Mouse (Mus musculus): ENCODE results near the gene Gm9508. TPM values are rescaled to one million over a fixed set of nuclear protein-coding genes. Genes with fewer than 3 reads are reported as not detected.

The Gm9508 gene
- polyA plus RNA-seq, 1 experiment from 2014 or later = not detected

DNA sequence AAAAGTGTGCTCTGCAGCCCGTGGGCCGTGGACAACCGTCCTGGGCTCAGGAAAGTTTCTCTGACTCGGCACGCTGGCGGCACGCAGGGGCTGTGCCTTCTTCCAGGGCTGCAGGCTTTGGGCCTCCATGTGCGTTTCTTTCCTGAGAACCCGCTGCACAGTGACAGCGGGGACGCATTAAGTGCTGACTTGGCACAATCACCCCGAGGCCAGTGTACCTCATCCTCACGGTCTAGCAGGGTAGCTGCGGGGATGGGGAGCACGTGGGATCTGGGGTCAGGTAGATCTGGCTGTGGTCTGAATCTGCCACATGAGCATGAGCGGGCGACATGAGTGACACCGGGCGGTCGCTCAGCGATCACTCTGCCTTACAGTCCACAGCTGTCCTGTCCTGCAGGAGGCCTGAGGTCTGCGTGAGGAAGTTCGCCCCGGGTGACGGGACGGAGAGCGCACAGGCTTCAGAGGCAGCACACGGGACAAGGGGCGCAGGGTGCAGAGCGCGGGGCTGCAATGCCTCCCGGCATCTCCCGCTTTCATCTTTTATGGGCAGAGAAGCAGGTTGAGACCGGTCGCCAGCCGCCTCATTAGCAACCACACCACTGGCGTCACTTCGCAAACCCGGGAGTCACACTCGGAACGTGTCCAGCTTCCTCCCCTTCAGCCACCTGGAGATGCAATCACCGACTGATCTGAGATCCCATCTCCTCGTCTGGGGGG is 32.9 kb downstream of the Gm9508 start:
- WGBS = 38% methylated on average over 43 of the region's 43 CpGs
- Histone ChIP-seq H3K9ac (no peak overlapping the region), H3K4me1 (replicated peaks) (no peaks in the 10 kb centered on the region), H3K9me3 (no peaks in the 10 kb centered on the region), H3K4me2 (replicated peaks) (0 out of 2 replicates have a peak overlapping the region, but pooled peaks have one; percentile 4), H3K27me3 (replicated peaks) (peaks cover 8% of the 10 kb centered on the region; the same call in 1 of the 2 replicates), H3K27ac (no peak overlapping the region), H3K4me3 (replicated peaks) (no peak overlapping the region), H3K36me3 (no peaks in the 10 kb centered on the region)
- no peak for ATAC-seq

DNA sequence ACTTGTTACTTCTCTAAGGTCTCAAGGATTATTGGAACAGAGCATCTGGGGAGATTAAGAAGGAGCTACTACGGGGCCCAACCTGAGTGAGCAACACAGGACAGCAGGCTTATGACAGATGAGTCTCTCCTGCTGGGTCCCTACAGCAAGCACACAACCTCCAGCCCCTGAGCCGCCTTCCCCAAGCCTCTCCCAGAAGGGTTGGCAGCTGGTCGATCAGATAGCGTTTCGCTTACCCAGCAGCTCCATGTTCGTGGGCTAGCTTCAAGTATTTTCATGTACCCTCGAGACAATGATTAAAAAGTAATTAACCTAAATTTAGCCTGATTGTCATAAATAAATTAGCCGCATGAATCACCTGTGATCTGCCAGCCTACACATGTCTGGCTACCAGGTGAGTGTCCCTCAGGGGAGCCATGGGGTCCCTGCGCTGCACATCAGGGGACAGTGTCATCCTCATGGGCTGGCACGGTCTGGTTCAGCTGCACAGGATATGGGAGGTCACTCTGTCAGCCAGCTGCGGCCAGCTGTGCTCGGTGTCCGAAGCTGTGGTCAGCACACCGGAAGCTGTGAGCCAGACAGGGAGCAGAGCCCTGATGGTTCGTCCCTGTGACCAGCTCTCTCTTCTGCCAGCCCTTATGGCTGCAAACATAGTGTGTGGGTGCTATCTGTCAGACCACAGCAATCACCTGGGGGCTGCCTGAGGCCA is 38.6 kb downstream of the Gm9508 start:
- Histone ChIP-seq H3K27ac (no peak overlapping the region), H3K36me3 (no peaks in the 10 kb centered on the region), H3K9ac (no peak overlapping the region), H3K27me3 (replicated peaks) (no peaks in the 10 kb centered on the region), H3K4me3 (replicated peaks) (no peak overlapping the region), H3K4me1 (replicated peaks) (no peaks in the 10 kb centered on the region), H3K4me2 (replicated peaks) (no peak overlapping the region), H3K9me3 (no peaks in the 10 kb centered on the region)
- ATAC-seq = no peak
- 51% methylated on average over 15 of the region's 15 CpGs for WGBS

DNA sequence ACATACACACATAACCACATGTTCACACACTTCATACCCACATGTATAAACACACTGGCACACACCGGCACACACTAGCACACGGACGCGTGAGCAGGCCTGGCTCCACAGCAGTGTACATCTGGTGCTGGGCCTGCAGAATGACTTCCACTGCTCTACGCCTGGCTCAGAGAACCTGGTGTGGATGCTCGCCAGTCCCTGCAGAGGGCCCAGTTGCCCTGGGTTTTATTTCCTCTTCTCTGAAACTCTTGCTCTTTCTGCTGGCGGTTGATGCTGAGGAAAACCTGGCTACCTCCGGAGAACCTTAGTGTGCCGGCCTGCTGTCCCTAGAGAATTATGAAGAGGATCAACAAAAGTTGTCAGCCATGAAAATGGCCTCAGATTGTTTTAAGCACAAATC is 45.0 kb downstream of the Gm9508 start:
- Histone ChIP-seq H3K27me3 (replicated peaks) (no peaks in the 10 kb centered on the region), H3K36me3 (no peaks in the 10 kb centered on the region), H3K9me3 (no peaks in the 10 kb centered on the region), H3K4me2 (replicated peaks) (no peak overlapping the region), H3K9ac (no peak overlapping the region), H3K4me3 (replicated peaks) (no peak overlapping the region), H3K27ac (no peak overlapping the region), H3K4me1 (replicated peaks) (no peaks in the 10 kb centered on the region)
- no peak for ATAC-seq
- WGBS = 86% methylated on average over 9 of the region's 9 CpGs

DNA sequence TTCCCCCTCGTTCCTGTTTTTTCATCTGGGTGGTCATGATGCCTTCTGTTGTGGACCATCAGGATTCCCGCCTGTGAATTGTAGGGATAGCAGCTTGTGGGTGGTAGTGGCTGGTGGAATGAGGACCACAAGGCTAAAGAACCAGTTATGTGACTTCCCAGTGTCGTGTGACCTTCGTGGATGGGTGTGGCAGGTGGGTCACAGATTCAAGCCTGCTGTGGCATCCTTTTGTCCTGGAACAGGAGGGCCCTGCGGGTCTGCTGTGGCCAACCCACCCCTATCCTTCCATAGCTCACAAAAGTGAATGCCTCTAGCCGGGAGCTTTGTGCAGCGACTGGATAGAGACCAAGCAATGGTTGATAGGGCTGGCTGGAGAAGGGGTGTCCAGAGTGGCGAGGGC is 49.1 kb downstream of the Gm9508 start:
- H3K4me1 ChIP-seq (replicated peaks) = no peaks in the 10 kb centered on the region
- H3K4me2 ChIP-seq (replicated peaks) = no peak overlapping the region
- H3K9me3 ChIP-seq = no peaks in the 10 kb centered on the region
- WGBS = 83% methylated on average over 8 of the region's 8 CpGs
- H3K4me3 ChIP-seq (replicated peaks) = no peak overlapping the region
- ATAC-seq = no peak
- H3K27ac ChIP-seq = no peak overlapping the region
- H3K27me3 ChIP-seq (replicated peaks) = no peaks in the 10 kb centered on the region
- no peak overlapping the region for H3K9ac ChIP-seq
- peaks cover 29% of the 10 kb centered on the region; the same call in 1 of the 2 replicates for H3K36me3 ChIP-seq

DNA sequence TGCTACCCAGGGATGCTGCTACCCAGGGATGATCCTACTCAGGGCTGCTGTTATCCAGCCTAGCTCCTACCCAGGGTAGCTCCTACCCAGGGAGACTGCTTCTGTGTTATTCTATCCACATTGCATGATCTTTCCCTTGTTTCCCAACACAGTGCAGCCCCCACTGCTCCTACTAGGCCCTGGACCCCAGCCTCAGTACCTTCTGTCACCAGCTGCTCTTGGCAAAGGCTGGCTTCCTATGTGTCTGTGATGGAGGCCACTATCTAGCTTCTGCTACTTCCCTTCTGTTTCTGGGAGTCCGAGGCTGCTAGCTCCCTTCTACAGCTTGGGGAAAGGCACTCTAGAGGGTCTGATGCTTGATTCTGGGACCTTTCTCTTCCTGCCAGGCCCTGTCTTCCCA is 49.6 kb downstream of the Gm9508 start:
- H3K27me3 ChIP-seq (replicated peaks) = no peaks in the 10 kb centered on the region
- H3K4me1 ChIP-seq (replicated peaks) = no peaks in the 10 kb centered on the region
- H3K27ac ChIP-seq = no peak overlapping the region
- WGBS = 54% methylated on average over 1 of the region's 1 CpGs
- no peak overlapping the region for H3K9ac ChIP-seq
- no peak overlapping the region for H3K4me3 ChIP-seq (replicated peaks)
- no peak overlapping the region for H3K4me2 ChIP-seq (replicated peaks)
- no peaks in the 10 kb centered on the region for H3K9me3 ChIP-seq
- ATAC-seq = no peak
- H3K36me3 ChIP-seq = peaks cover 29% of the 10 kb centered on the region; the same call in 1 of the 2 replicates

Other genes with a start within 250 kb of the Gm9508 start
- gene Fam207a, start 181.4 kb downstream of the Gm9508 start, polyA plus RNA-seq (2015; fragmentation: Nextera tagmentation; extraction: Ambion mirVana) = 39.1 and 40.3 TPM in 2 replicates
- 3.2 and 3.7 TPM in 2 replicates for gene Itgb2, start 167.0 kb downstream of the Gm9508 start, polyA plus RNA-seq (2015; fragmentation: Nextera tagmentation; extraction: Ambion mirVana)
- gene Pttg1ip, start 115.5 kb downstream of the Gm9508 start, polyA plus RNA-seq (2015; fragmentation: Nextera tagmentation; extraction: Ambion mirVana) = 146 and 156 TPM in 2 replicates
- gene Sumo3, start 91.1 kb downstream of the Gm9508 start, polyA plus RNA-seq (2015; fragmentation: Nextera tagmentation; extraction: Ambion mirVana) = 338 and 345 TPM in 2 replicates
- gene Gm49325, start 91.0 kb downstream of the Gm9508 start, polyA plus RNA-seq (2015; fragmentation: Nextera tagmentation; extraction: Ambion mirVana) = 4.1 and 5.4 TPM in 2 replicates
- 65.0 and 70.3 TPM in 2 replicates for gene Ube2g2, start 75.0 kb downstream of the Gm9508 start, polyA plus RNA-seq (2015; fragmentation: Nextera tagmentation; extraction: Ambion mirVana)
- 0.47 and 0.53 TPM in 2 replicates for gene Tspear, start 10.7 kb downstream of the Gm9508 start, polyA plus RNA-seq (2015; fragmentation: Nextera tagmentation; extraction: Ambion mirVana)
- not detected in 2 replicates for gene Gm19402, start 6.5 kb downstream of the Gm9508 start, polyA plus RNA-seq (2015; fragmentation: Nextera tagmentation; extraction: Ambion mirVana)
- not detected in 2 replicates for gene Gm10272, start 9.4 kb upstream of the Gm9508 start, polyA plus RNA-seq (2015; fragmentation: Nextera tagmentation; extraction: Ambion mirVana)
- not detected in 2 replicates for gene Gm10024, start 14.2 kb upstream of the Gm9508 start, polyA plus RNA-seq (2015; fragmentation: Nextera tagmentation; extraction: Ambion mirVana)
- gene Gm10142, start 18.6 kb upstream of the Gm9508 start, polyA plus RNA-seq (2015; fragmentation: Nextera tagmentation; extraction: Ambion mirVana) = not detected in 2 replicates
- not detected in 2 replicates for gene Krtap12-1, start 23.4 kb upstream of the Gm9508 start, polyA plus RNA-seq (2015; fragmentation: Nextera tagmentation; extraction: Ambion mirVana)
- gene Gm10100, start 29.3 kb upstream of the Gm9508 start, polyA plus RNA-seq (2015; fragmentation: Nextera tagmentation; extraction: Ambion mirVana) = not detected in 2 replicates
- gene Gm18596, start 45.4 kb upstream of the Gm9508 start, polyA plus RNA-seq (2015; fragmentation: Nextera tagmentation; extraction: Ambion mirVana) = not detected in 2 replicates
- not detected in 2 replicates for gene Gm9736, start 54.1 kb upstream of the Gm9508 start, polyA plus RNA-seq (2015; fragmentation: Nextera tagmentation; extraction: Ambion mirVana)
- not detected in 2 replicates for gene Gm3233, start 62.4 kb upstream of the Gm9508 start, polyA plus RNA-seq (2015; fragmentation: Nextera tagmentation; extraction: Ambion mirVana)
- not detected in 2 replicates for gene Gm3238, start 74.1 kb upstream of the Gm9508 start, polyA plus RNA-seq (2015; fragmentation: Nextera tagmentation; extraction: Ambion mirVana)
- gene Gm7138, start 79.7 kb upstream of the Gm9508 start, polyA plus RNA-seq (2015; fragmentation: Nextera tagmentation; extraction: Ambion mirVana) = not detected in 2 replicates
- gene Gm3250, start 85.3 kb upstream of the Gm9508 start, polyA plus RNA-seq (2015; fragmentation: Nextera tagmentation; extraction: Ambion mirVana) = not detected in 2 replicates
- gene Gm7137, start 91.0 kb upstream of the Gm9508 start, polyA plus RNA-seq (2015; fragmentation: Nextera tagmentation; extraction: Ambion mirVana) = not detected in 2 replicates
- not detected in 2 replicates for gene Gm9639, start 97.8 kb upstream of the Gm9508 start, polyA plus RNA-seq (2015; fragmentation: Nextera tagmentation; extraction: Ambion mirVana)
- not detected in 2 replicates for gene Gm19668, start 101.9 kb upstream of the Gm9508 start, polyA plus RNA-seq (2015; fragmentation: Nextera tagmentation; extraction: Ambion mirVana)
- gene Gm9507, start 114.6 kb upstream of the Gm9508 start, polyA plus RNA-seq (2015; fragmentation: Nextera tagmentation; extraction: Ambion mirVana) = not detected in 2 replicates
- not detected in 2 replicates for gene Gm2696, start 117.4 kb upstream of the Gm9508 start, polyA plus RNA-seq (2015; fragmentation: Nextera tagmentation; extraction: Ambion mirVana)
- not detected in 2 replicates for gene Krtap10-4, start 129.9 kb upstream of the Gm9508 start, polyA plus RNA-seq (2015; fragmentation: Nextera tagmentation; extraction: Ambion mirVana)
- gene Krtap10-10, start 138.7 kb upstream of the Gm9508 start, polyA plus RNA-seq (2015; fragmentation: Nextera tagmentation; extraction: Ambion mirVana) = not detected in 2 replicates
- not detected in 2 replicates for gene Gm36176, start 149.6 kb upstream of the Gm9508 start, polyA plus RNA-seq (2015; fragmentation: Nextera tagmentation; extraction: Ambion mirVana)
- not detected in 2 replicates for gene Gm10318, start 155.6 kb upstream of the Gm9508 start, polyA plus RNA-seq (2015; fragmentation: Nextera tagmentation; extraction: Ambion mirVana)
- gene Gm3285, start 164.7 kb upstream of the Gm9508 start, polyA plus RNA-seq (2015; fragmentation: Nextera tagmentation; extraction: Ambion mirVana) = not detected in 2 replicates
- 3.9 TPM in 2 replicates for gene Lrrc3, start 205.3 kb upstream of the Gm9508 start, polyA plus RNA-seq (2015; fragmentation: Nextera tagmentation; extraction: Ambion mirVana)